Mouse (Mus musculus) MEL (cell line): ENCODE data around the gene Flcn. TPM values are rescaled to one million over a fixed set of nuclear protein-coding genes. Genes with fewer than 3 reads are reported as not detected.
"Not testable (repeated sequence)": the region's sequence is repeated elsewhere in the genome, so short reads cannot be mapped to it uniquely, and the experiment has no call there.

ENCODE experiments used
- DNase-seq: peaks from one replicate; pipeline ENCODE4 v3.0.0; 2011; ENCODE audit warnings: low read depth, low spot score
- H3K27ac ChIP-seq: 2 replicates; pipeline ENCODE4 v1.5.1; 2012; ENCODE audit warnings: low read depth, mild to moderate bottlenecking, control low read depth, low read length, moderate library complexity; ENCODE audit not compliant: control insufficient read depth
- H3K27me3 ChIP-seq, 2 experiments: fragments of 150-350 bp in 1 of 2; sonication (generic) in 1 of 2; 2 replicates each; pipeline ENCODE4 v1.6.1; 2012; ENCODE audit warnings: low read length in 2 of 2, mild to moderate bottlenecking in 2 of 2, improper control_type of control experiment in 1 of 2, moderate library complexity in 1 of 2; ENCODE audit not compliant: insufficient read depth in 2 of 2, control insufficient read depth in 1 of 2
- H3K36me3 ChIP-seq, 2 experiments: 2 replicates each; pipeline ENCODE4 v1.6.1; 2012 to 2014; ENCODE audit warnings: low read length in 2 of 2, improper control_type of control experiment in 1 of 2, inconsistent platforms in 1 of 2, mild to moderate bottlenecking in 1 of 2; ENCODE audit not compliant: insufficient read depth in 2 of 2, control insufficient read depth in 1 of 2
- H3K4me1 ChIP-seq, 2 experiments: fragments of 150-350 bp in 1 of 2; sonication (generic) in 1 of 2; 2 replicates each; pipeline ENCODE4 v1.6.1; 2012; ENCODE audit warnings: low read length in 2 of 2, improper control_type of control experiment in 1 of 2, mild to moderate bottlenecking in 1 of 2; ENCODE audit not compliant: insufficient read depth in 2 of 2, control insufficient read depth in 1 of 2
- H3K4me3 ChIP-seq, 2 experiments: fragments of 150-350 bp in 1 of 2; sonication (generic) in 1 of 2; 2 replicates each; pipeline ENCODE4 v1.5.1; 2012; ENCODE audit warnings: low read depth in 2 of 2, low read length in 2 of 2, mild to moderate bottlenecking in 2 of 2, moderate library complexity in 2 of 2, control low read depth in 1 of 2, improper control_type of control experiment in 1 of 2; ENCODE audit not compliant: control insufficient read depth in 1 of 2, insufficient read depth in 1 of 2
- H3K79me2 ChIP-seq: 2 replicates; pipeline ENCODE4 v1.6.1; 2012; ENCODE audit warnings: mild to moderate bottlenecking, low read length, moderate library complexity; ENCODE audit not compliant: control insufficient read depth, poor library complexity, insufficient read depth
- H3K9ac ChIP-seq: 2 replicates; pipeline ENCODE4 v1.6.1; 2012; ENCODE audit warnings: low read depth, mild to moderate bottlenecking, control low read depth, low read length, moderate library complexity; ENCODE audit not compliant: control insufficient read depth, poor library complexity, severe bottlenecking
- H3K9me3 ChIP-seq: fragments of 150-350 bp; sonication (generic); replicated peaks from 2 replicates; pipeline ENCODE4 v1.6.1; 2012; ENCODE audit warnings: mild to moderate bottlenecking, low read length, improper control_type of control experiment, moderate library complexity; ENCODE audit not compliant: insufficient read depth
- BHLHE40 ChIP-seq: IDR thresholded peaks from 2 replicates; pipeline ENCODE4 v1.6.1; 2012; ENCODE audit warnings: low read depth, mild to moderate bottlenecking, inconsistent platforms, low read length, improper control_type of control experiment, borderline replicate concordance
- CHD1 ChIP-seq: IDR thresholded peaks from 2 replicates; pipeline ENCODE4 v1.6.1; 2012; ENCODE audit warnings: low read depth, mild to moderate bottlenecking, inconsistent platforms, low read length, improper control_type of control experiment
- CHD2 ChIP-seq: IDR thresholded peaks from 2 replicates; pipeline ENCODE4 v1.6.1; 2011; ENCODE audit warnings: low read length, improper control_type of control experiment
- ELF1 ChIP-seq: IDR thresholded peaks from 2 replicates; pipeline ENCODE4 v1.6.1; 2014; ENCODE audit warnings: low read depth, mild to moderate bottlenecking, inconsistent platforms, low read length, improper control_type of control experiment, moderate library complexity
- EP300 ChIP-seq, 2 experiments: IDR thresholded peaks; 2 replicates each; pipeline ENCODE4 v1.6.1; 2011; ENCODE audit warnings: improper control_type of control experiment in 2 of 2, low read length in 2 of 2, low read depth in 1 of 2, mild to moderate bottlenecking in 1 of 2
- GATA1 ChIP-seq: IDR thresholded peaks from 2 replicates; pipeline ENCODE4 v1.6.1; 2011; ENCODE audit warnings: low read depth, low read length, improper control_type of control experiment
- HCFC1 ChIP-seq: IDR thresholded peaks from 2 replicates; pipeline ENCODE4 v1.6.1; 2012; ENCODE audit warnings: low read depth, mild to moderate bottlenecking, inconsistent platforms, low read length, improper control_type of control experiment, moderate library complexity
- MAX ChIP-seq: IDR thresholded peaks from 2 replicates; pipeline ENCODE4 v1.6.1; 2011; ENCODE audit warnings: low read length, improper control_type of control experiment
- MEF2A ChIP-seq: IDR thresholded peaks from 2 replicates; pipeline ENCODE4 v1.6.1; 2014; ENCODE audit warnings: low read depth, mild to moderate bottlenecking, inconsistent platforms, low read length, improper control_type of control experiment; ENCODE audit not compliant: poor library complexity, insufficient replicate concordance, severe bottlenecking; ENCODE audit errors: extremely low read depth
- MYC ChIP-seq: IDR thresholded peaks from 2 replicates; pipeline ENCODE4 v1.6.1; 2011; ENCODE audit warnings: low read depth, mild to moderate bottlenecking, low read length, improper control_type of control experiment, moderate library complexity
- NELFE ChIP-seq: IDR thresholded peaks from 2 replicates; pipeline ENCODE4 v1.6.1; 2011; ENCODE audit warnings: low read depth, low read length, improper control_type of control experiment
- NRF1 ChIP-seq: IDR thresholded peaks from 2 replicates; pipeline ENCODE4 v1.6.1; 2014; ENCODE audit warnings: low read depth, mild to moderate bottlenecking, inconsistent platforms, low read length, improper control_type of control experiment, moderate library complexity; ENCODE audit not compliant: poor library complexity, insufficient read depth, severe bottlenecking
- POLR2A ChIP-seq, 2 experiments: IDR thresholded peaks; 2 replicates each; pipeline ENCODE4 v1.6.1; 2011 to 2012; ENCODE audit warnings: low read length in 2 of 2, mild to moderate bottlenecking in 2 of 2, control low read depth in 1 of 2, improper control_type of control experiment in 1 of 2, low read depth in 1 of 2, moderate library complexity in 1 of 2; ENCODE audit not compliant: control insufficient read depth in 1 of 2, insufficient read depth in 1 of 2, poor library complexity in 1 of 2
- POLR2AphosphoS5 ChIP-seq: IDR thresholded peaks from 2 replicates; pipeline ENCODE4 v1.6.1; 2012; ENCODE audit warnings: low read depth, borderline replicate concordance, mild to moderate bottlenecking, inconsistent platforms, low read length, moderate library complexity, mixed read lengths
- SIN3A ChIP-seq: IDR thresholded peaks from 2 replicates; pipeline ENCODE4 v1.6.1; 2012; ENCODE audit warnings: low read length, improper control_type of control experiment, inconsistent platforms
- UBTF ChIP-seq: IDR thresholded peaks from 2 replicates; pipeline ENCODE4 v1.6.1; 2012; ENCODE audit warnings: low read depth, mild to moderate bottlenecking, inconsistent platforms, low read length, improper control_type of control experiment, moderate library complexity, borderline replicate concordance; ENCODE audit not compliant: insufficient read depth
- USF1 ChIP-seq: IDR thresholded peaks from 2 replicates; pipeline ENCODE4 v1.6.1; 2014; ENCODE audit warnings: low read depth, mild to moderate bottlenecking, inconsistent platforms, low read length, improper control_type of control experiment, moderate library complexity
- ZKSCAN1 ChIP-seq: IDR thresholded peaks from 2 replicates; pipeline ENCODE4 v1.6.1; 2012; ENCODE audit warnings: low read depth, mild to moderate bottlenecking, inconsistent platforms, low read length, improper control_type of control experiment, moderate library complexity
- ZMIZ1 ChIP-seq: IDR thresholded peaks from 2 replicates; pipeline ENCODE4 v1.6.1; 2012; ENCODE audit warnings: low read depth, mild to moderate bottlenecking, inconsistent platforms, low read length, improper control_type of control experiment, moderate library complexity
- ZNF384 ChIP-seq: IDR thresholded peaks from 2 replicates; pipeline ENCODE4 v1.6.1; 2012; ENCODE audit warnings: low read depth, mild to moderate bottlenecking, inconsistent platforms, low read length, improper control_type of control experiment
- polyA plus RNA-seq, 2 experiments: library from polyadenylated mRNA; stranded (reverse) in 1 of 2; unstranded in 1 of 2; fragments of >175 nt in 1 of 2; fragments of >200 nt in 1 of 2; gene quantifications; 2 replicates each; pipeline versions ENCODE4 v1.2.1 to v1.2.4; 2012; ENCODE audit warnings: low replicate concordance in 2 of 2, low read depth in 1 of 2; ENCODE audit not compliant: insufficient read length in 2 of 2, insufficient read depth in 1 of 2, missing spikeins in 1 of 2
- total RNA-seq: library from RNA; depleted of rRNA; stranded (reverse); fragments of 300-350 nt; gene quantifications from 2 replicates; pipeline ENCODE4 v1.2.3, GENCODE M21; 2012

Flcn gene
- total and polyA plus RNA-seq, 3 experiments = 33.7 to 36.1 TPM; not detected in 1

- not testable (repeated sequence) for H3K27me3 ChIP-seq
- 0 out of 2 replicates have a peak, but pooled peaks have one; percentile 48 for TF ChIP-seq CHD1
- TF ChIP-seq ZNF384 = peak; percentile 73
- TF ChIP-seq, all 39 proteins: peak for 2; not testable (repeated sequence) for 37
- H3K4me3 ChIP-seq = 0 out of 4 replicates have a peak overlapping the region, but pooled peaks of 1 of the 2 experiments have one; percentile 5
- H3K27ac ChIP-seq, H3K9me3 ChIP-seq, DNase-seq: not testable (repeated sequence)
- peaks cover 25 to 31% of the 10 kb centered on the region in 2 experiments for H3K36me3 ChIP-seq
- H3K4me1 ChIP-seq = peaks cover 5 to 14% of the 10 kb centered on the region in 2 experiments
- peaks cover 30% of the 10 kb centered on the region for H3K79me2 ChIP-seq
- peak overlapping the region; percentile 88 for H3K9ac ChIP-seq
Measured at GRCm38 (mm10) chr11:59837789-59838188, 28.0 kb upstream of the Flcn start.

GRCm38 (mm10) chr11:59821625-59822024, 11.8 kb upstream of the Flcn start:
- no peak for DNase-seq
- H3K79me2 ChIP-seq = no peaks in the 10 kb centered on the region
- TF ChIP-seq GATA1 (no peak), ELF1 (no peak), HCFC1 (no peak), EP300 (IDR thresholded peaks at IDR 0.05; ENCODE audit: low read depth in 1 of 2, low read length in 2 of 2) (no peak), CHD2 (no peak), MEF2A (no peak), SIN3A (no peak), MYC (no peak), NRF1 (no peak), MAX (no peak), POLR2A (IDR thresholded peaks at IDR 0.05; ENCODE audit: control insufficient read depth in 1 of 2, insufficient read depth in 1 of 2, low read depth in 1 of 2, low read length in 2 of 2, poor library complexity in 1 of 2) (no peak), USF1 (no peak), ZMIZ1 (no peak), NELFE (no peak), BHLHE40 (no peak), UBTF (no peak), ZNF384 (no peak), ZKSCAN1 (no peak), CHD1 (no peak), POLR2AphosphoS5 (no peak)
- H3K9ac ChIP-seq = no peak overlapping the region
- no peaks in the 10 kb centered on the region for H3K9me3 ChIP-seq
- no peaks in the 10 kb centered on the region for H3K27me3 ChIP-seq
- no peaks in the 10 kb centered on the region for H3K4me1 ChIP-seq
- H3K27ac ChIP-seq = no peak overlapping the region
- H3K4me3 ChIP-seq = no peak overlapping the region
- peaks cover 0 to 57% of the 10 kb centered on the region in 2 experiments; a peak in 3 of 4 replicates for H3K36me3 ChIP-seq
